Mouse (Mus musculus) bone marrow macrophage, adult 2 months (primary cell): ENCODE results near the gene Slco3a1.

Source experiments
- CTCF ChIP-seq: IDR thresholded peaks from 2 replicates; pipeline ENCODE4 v1.5.1; 2012; ENCODE audit warnings: low read depth, mild to moderate bottlenecking, low read length, moderate library complexity
- POLR2A ChIP-seq: IDR thresholded peaks from 2 replicates; pipeline ENCODE4 v1.6.1; 2012; ENCODE audit warnings: mild to moderate bottlenecking, low read depth, low read length, borderline replicate concordance

- TF ChIP-seq CTCF, result no peak
- TF ChIP-seq POLR2A, result no peak
Measured at GRCm38 (mm10) chr7:74303611-74304300, 250.8 kb downstream of the Slco3a1 start.
